Mouse (Mus musculus) T-helper 1 cell (primary cell): Measurements from ENCODE around the gene Rnf150.

Experiments used
- in situ Hi-C: fragments of 300-600 bp; cut with MboI, MseI; formaldehyde crosslinking; loops from one replicate; pipeline ENCODE4 v1.15.1; 2025; ENCODE audit warnings: high pct_unique_total_duplicates

The Rnf150 gene

DNA sequence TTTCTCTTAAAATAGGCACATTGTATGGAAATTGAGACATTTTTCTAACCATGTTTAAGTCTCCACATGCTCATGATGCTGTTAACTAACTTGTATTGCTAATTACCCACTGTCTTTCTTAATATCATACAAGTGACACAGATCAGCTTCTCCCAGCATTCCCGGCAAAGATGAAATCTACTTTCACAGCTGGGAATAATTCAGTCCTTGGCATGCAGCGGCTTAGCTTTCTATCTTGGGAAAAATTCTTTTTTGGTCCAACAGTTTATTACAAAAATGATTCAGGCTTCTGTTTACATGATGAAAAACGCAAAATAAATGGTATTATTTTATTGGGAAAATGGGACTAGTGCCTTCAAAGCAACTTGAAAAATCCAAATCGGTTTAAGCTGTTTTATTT is 73.7 kb downstream of the Rnf150 start:
- in situ Hi-C loops: no loop called here

DNA sequence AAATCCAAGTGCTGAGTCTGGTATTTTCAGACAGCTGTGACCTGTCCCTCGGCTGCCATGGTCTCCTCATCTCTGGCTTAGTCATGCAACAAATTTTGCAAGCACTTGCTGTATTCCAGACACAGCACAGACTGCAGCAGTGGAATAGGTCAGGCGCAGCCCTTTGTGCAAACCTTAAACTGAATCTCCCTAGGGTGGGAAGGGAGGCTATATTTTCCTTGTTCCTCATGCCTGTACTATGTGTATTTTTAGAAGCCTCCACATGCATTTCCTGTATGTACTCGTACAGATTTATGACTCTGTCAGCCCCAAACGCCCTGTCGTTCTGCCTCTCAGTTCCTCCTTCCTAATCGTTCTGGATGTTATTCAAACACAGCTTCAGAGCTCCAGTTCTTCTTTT is 76.8 kb downstream of the Rnf150 start:
- in situ Hi-C loops: no loop called here

GRCm38 (mm10) chr8:82943223-82944006 is 80.3 kb downstream of the Rnf150 start:
- in situ Hi-C loops: no loop called here

DNA sequence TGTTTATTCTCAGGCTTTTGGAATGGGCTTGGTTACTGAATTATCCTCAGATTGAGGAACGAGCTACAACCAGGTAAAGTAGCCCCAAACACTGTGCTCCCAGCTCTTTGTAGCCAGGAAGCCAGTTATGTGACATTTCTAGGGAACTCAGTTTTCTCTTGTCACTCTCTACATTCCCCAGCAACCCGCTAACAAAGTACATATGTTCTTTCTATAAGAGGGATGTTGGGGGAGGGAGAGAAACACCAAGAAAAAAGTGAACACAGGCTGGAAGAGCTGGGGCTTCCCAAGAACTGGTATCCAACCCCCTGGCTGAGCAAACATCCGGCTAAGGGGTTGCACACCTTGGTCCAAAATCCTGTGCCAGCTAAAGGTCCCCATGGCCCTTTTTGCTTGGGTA is 82.7 kb downstream of the Rnf150 start:
- in situ Hi-C loops: no loop called here

DNA sequence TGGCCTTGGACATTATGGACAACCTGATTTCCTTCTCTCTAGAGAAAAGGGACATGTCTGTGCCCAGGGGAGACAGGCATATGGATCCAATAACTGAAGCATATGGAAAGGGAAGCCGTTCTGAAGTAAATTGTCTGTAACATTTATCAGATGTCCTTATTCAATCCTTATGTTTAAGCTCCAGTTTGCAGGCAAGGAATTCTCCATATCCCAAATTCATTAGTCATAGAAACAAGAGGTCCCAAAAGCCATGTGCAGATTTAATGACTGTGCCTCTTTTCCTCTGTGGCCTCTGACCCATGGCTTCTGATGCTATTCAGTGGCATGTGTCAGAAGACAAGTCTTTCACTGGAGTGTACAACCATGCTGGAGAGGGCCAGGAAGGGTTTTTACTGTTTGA is 83.5 kb downstream of the Rnf150 start:
- in situ Hi-C loops: no loop called here

DNA sequence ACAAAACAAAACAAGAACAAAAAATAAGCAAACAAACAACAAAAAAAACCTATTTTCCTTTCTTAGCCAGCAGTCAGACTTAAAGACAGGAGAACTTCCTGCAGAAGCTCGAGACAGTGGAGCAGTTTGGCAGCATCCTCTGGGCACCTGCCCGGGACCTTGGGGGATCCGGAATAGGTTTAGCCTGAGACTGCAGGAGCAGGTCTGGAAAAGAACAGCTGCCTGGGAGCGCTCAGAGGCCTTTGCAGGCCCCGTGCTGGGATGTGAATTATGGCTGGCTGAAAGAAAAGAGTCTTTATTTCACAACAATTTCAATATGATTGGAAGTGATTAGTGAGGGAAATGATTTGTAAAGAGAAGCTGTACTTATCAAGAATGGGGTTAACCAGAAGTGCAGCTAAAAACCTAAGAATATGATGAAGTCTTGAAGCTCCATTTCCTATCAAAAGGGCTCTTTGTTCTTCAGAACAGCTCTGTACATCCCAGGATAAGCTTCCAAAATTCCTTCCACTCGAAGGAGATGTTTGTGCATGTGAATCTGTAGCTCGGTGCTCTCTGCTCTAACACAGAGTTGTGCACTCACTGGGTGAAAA is 92.1 kb downstream of the Rnf150 start:
- in situ Hi-C loops: no loop called here

DNA sequence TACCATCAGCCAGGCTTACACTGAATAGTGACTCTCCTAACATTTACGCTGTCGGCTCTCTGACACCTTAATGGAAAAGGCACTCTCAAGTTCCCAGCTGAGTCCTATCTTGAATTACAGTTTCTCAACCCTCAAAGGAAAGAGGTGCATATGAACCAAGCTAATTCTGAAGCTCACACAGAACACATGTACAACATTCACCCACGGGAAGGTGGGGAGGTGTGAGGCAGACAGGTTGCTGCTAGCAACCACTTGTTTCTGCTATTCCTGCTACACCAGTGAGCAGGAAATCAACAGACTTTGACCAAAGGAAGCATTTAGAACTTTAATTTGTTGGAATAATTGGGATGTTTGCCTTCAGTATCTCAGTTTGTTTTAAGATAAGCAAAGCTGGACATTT is 96.3 kb downstream of the Rnf150 start:
- in situ Hi-C loops: no loop called here

DNA sequence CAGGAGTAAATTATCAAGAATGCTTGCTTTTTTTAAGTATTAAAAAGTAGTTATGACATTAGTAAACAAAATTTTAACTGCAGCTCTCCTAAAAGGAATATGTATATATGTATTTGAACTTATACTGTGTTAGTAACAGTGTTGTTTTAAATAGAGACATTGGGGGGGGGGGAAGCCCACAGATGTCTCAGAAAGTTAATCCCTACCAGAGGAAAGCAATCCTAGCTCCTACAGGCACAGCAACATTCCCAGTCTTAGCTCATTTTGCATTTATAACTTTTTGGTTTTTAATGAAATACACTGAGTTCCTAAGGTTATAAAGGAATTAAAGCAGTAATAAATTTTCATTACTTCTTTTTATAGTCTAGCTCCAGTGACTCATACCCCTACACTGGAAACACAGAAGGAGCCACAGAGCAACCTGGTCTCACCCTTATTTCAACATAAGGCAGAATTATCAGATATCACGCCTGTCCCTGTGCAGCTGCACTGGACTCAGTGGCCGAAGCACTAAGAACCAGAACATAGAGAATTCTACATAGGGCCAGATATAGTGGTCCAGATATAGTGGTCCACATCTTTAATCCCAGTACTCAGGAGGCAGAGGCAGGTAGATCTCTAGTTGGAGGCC is 96.9 kb downstream of the Rnf150 start:
- in situ Hi-C loops: no loop called here

GRCm38 (mm10) chr8:82964537-82964936 is 101.4 kb downstream of the Rnf150 start:
- in situ Hi-C loops: no loop called here

- in situ Hi-C loops: no loop called here
Observed at GRCm38 (mm10) chr8:82967879-82968678, 104.9 kb downstream of the Rnf150 start.

DNA sequence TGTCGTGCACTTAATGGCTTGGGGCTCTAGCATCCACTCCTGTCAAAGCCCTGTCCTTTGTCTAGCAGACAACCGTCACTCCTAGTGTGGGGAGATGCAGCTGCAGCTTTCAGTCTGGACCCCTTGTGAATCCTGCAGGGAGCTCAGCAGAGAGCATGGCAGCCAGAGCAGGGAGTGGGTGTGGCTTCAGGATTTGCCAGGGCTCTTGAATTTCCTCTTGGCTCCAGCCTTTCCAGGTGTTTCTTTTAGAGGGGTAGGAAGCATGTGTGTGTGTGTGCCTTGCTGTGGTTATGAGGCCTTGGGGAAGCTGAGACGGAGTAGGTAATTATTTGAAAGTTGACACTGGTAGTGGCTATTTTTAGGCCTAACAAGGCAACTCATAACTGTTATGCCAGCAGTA is 106.8 kb downstream of the Rnf150 start:
- in situ Hi-C loops: no loop called here

DNA sequence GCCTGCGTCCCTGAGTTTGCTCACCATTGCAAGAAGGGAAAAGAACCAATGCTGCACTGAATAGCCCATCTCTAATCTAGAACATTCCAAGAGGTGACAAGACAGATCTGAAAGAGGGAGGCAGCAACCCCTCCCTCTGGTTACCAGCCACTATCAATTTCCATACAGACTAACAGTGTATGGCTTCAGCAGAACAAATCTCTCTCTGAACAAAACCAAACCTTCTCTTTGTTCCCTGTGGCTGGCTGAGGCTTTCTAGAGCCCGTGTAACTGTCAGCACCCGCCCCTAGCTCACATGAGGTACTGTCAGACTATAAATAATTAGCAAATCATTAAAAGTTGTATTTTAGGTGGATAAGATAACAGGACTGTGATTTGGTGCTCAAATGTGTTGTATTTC is 109.7 kb downstream of the Rnf150 start:
- in situ Hi-C loops: no loop called here

DNA sequence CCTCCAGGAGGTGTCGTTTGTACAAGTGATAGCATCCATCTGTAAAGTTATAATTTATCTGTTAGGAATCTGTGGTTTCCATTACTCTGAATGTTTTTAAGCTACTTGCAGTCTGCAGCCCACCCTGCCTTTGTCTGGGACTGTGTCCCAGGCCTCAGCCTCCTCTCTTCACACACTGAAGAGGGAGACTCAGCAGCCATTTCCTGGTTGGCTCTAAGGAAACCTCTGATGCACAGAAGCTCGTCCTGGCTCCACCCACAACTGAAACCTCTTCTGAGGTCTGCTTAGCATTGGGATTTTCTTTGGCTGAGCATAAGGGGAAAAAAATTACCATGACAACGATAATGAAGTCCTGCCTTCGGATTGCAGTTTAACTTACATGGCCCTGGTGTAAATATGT is 110.2 kb downstream of the Rnf150 start:
- in situ Hi-C loops: no loop called here

DNA sequence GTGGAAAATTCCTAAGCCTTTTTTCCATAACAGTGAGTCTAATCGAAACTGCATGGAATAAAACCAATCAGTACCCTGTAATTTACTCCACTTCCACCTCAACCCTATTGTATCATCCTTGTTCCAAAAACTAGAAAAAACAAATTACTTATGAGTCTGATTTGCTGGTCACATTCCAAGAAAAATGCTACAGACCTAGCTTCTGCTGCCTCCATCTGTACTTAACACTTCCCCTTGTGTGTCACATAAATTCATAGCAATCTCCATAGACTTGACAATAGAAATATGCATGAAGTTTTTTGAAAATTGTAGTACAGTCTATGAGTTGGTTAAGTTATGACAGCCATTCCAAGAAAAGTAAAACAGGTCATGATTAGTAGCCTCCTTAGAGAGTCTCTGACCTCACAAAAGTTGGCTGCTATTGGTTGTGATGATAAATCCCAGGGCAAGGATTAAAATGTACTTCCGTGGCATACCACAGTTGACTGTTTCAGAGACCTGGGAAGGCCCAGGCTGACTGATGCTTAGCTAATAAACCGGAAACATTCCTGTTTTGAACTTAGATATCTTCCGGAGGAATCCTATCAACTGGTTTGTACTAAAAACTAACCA is 118.2 kb downstream of the Rnf150 start:
- in situ Hi-C loops: no loop called here

DNA sequence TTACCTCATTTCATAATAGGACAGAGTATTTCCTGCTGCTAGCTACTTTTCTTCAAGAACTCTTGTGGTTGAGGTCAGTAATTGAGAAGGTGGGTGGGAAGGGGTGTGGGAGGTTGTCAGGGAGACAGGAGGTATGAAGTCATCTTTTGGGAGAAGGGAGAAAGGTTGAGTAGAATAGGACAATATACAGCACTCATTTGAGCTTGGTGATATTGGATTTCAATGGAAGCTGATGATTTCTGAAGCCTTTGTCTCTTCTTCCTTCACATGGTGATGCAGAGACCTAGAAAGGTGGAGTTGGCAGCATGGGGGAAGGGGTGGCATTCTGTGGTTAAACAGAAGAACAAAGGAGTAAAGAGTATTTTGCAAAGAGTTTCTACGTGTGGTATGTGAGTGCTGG is 119.7 kb downstream of the Rnf150 start:
- in situ Hi-C loops: no loop called here

DNA sequence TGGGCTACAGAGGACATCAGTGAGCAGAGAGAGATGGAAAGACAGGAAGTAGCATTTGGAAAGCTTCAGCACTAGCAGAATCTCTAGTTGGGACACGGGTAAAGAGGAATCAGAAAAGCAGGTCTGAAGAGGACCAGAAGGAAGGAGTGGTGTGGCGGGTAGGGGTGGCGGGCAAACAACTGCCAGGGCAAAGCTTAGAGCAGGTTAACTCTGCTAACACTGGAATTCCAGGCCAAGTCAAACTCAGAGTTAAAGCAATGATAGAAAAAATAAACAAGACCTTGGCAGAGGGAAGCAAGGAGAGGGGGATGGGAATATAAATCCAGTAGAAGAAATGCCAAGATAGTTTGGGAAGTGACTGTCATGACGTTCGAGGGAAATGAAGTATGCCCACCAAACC is 120.1 kb downstream of the Rnf150 start:
- in situ Hi-C loops: no loop called here

GRCm38 (mm10) chr8:82992093-82992492 is 128.9 kb downstream of the Rnf150 start:
- in situ Hi-C loops: no loop called here

DNA sequence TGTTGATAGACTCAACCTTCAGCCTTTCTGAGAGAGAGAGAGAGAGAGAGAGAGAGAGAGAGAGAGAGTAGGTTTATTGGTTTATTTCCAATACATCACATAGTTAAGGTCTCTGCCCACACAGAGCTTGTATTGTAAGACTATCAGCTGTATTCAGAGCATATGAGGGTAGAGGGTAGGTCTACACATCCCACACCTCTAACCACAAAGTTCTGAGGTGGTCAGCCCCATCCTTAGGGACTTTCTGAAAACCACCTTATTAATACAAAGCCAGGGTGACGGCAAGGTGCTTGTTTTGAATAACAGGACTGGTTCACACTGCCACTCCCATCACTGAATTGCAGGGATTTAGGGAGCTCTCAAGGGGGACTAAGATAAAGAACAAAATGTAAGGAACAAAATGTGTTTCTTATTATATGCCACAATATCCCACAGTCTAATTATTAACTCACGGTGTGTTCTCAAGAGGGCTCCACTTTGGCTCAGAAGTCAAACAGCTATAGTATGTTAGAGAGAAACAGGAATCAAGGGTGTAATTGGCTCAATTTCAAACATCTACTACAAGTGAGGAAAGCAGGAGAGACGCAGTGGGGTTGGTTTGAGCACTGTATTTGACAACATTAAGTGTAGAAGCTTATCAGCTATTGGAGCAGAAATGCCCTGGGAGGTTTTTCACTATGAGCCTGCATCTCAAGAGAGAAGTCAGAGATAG is 132.7 kb downstream of the Rnf150 start:
- in situ Hi-C loops: no loop called here

DNA sequence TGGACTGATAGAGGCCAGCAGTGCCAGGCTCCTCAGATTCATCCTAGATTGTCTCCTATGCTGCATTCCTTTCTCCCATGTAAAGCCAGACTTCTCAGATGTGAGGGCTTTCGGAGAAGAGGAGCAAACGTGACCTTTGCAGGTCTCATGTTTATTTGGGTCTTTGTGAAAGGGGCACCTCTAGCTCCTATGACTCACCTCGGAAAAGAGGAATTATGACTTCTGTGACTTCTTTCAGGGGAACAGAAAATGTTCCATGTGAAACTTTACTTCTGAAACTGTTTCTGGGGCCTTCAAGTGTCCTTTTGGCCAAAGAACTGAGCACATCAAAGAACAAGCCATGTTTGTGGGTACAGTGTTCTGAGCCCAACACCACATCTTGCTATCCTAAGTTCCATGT is 133.7 kb downstream of the Rnf150 start:
- in situ Hi-C loops: no loop called here

- in situ Hi-C loops: no loop called here
Observed at GRCm38 (mm10) chr8:82998778-82999177, 135.6 kb downstream of the Rnf150 start.

DNA sequence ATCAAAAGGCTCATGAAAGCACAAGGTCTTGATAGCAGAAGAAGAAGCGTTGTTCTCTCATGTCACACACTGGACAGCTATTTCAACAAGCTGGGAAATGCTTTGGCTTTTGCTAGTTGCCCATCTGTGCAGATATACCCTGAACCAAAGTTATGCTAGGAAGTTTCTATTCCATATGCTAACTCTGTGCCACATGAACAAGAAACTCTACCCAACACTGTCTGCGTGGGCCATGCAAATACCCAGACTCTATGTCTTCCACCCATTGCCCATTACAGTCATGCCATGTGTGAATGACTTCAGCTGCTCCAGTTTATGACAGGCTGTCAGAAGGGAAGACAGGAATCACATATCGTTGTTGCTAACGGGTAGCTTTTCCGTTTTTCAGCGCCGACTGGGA is 140.0 kb downstream of the Rnf150 start:
- in situ Hi-C loops: no loop called here
